Mouse (Mus musculus) testis, postnatal 10 days (tissue): ENCODE measurements at regions not wholly inside any gene's neighbourhood (a gene's known extent, or its start where the extent isn't known, plus 50 kb on each side); places are given as distances from the start of the nearest gene placed in this dataset.
"Not testable (repeated sequence)": the region's sequence is repeated elsewhere in the genome, so short reads cannot be mapped to it uniquely, and the experiment has no call there.

Source experiments
- DNase-seq: peaks from one replicate; pipeline ENCODE4 v3.0.0; 2021; ENCODE audit warnings: low spot score

DNA sequence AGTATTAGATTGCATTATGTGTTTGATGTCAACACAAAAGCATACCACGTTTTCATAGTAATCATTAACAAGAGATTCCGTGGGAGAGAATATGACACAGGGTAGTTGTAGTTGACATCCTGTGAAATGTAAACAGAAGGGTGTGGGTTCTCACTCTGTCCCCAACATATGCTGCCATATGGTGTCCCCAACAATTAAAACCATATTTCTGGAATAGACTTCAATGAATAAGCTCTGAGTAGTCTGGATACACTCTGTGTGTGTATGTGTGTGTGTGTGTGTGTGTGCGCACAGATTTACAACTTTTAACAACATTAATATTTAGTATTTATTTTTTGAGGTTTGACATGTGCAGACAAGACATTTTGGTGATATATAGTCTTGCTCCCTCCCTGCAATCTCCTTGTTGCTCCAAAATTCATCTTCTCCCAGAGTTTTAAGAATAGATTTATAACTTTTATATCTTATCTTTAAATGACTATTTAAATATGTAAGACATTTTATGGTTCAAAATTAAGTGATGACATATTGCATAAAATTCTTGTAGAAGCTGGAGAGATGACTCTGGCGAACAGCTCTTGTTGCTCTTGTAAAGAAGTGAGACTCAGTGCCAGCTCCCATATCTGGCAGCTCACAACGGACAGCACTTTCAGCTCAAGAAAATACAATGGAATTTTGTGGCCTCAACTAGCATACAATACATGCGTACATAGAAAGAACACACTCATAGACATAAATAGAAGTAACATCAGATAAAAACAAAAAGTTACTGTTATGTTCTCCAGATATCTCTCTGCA, 162.6 kb upstream of the Tram1l1 start:
- DNase-seq: no peak

DNA sequence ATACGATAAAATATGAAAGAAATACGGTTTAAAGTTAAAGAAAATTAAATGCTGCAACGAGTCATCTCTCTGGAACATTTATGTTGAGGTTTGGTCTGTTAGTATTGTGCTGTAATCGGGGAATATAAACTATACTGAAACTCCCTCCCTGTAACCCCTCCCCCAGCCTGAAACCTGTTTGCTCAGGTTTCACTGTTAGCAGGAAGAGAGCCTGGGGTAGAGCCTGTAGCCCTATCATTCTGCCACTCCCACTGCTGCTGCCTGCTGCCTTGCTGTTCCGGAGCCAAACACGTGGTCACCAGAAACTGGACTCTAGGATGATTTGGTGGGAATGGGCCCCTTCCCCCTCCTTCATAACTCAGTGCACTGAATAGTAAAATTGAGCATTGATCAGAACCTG, 127.3 kb upstream of the Tram1l1 start:
- DNase-seq: not testable (repeated sequence)

DNA sequence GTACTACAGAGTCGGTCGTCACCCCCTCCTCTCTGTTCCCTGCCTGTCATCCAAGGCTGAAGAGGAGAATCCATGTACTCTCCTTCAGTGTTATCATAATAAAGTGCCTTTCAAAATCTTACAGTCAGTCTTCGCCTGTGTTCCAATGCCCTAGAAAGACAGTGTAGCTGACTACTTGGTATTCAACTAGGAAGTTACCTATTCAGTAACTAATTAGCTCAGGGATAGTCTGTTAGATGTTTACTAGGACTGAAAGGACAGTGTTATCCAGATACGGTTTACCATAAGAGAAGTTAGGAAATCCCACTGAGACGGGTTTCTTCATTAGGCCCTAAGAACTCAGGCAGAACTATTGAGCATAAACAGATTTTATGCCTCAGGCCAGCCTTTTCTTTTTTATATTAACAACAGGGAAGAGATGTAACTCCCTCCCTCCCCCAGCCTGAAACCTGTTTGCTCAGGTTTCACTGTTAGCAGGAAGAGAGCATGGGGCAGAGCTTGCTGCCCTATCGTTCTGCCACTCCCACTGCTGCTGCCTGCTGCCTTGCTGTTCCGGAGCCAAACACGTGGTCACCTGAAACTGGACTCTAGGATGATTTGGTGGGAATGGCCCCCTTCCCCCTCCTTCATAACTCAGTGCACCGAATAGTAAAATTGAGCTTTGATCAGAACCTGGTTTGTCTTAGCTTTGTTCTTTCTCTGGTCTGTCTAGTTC, 120.3 kb upstream of the Tram1l1 start:
- DNase-seq: not testable (repeated sequence)

DNA sequence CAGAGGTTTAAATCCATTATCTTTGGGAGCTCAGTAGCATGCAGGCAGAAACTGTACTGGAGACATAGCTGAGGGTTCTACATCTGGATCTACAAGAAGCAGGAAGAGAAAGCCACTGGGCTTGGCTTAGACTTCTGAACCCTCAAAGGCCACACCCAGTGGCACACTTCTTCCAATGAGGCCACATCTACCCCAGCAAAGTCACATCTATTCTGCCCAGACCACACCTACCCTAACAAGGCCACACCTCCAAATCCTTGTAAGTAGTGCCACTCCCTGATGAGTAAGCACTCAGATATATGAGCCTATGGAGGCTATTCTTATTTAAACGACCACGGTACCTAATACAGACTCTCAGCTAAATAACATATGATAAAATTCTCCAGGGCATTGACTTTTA, 103.5 kb upstream of the Tram1l1 start:
- no peak for DNase-seq

DNA sequence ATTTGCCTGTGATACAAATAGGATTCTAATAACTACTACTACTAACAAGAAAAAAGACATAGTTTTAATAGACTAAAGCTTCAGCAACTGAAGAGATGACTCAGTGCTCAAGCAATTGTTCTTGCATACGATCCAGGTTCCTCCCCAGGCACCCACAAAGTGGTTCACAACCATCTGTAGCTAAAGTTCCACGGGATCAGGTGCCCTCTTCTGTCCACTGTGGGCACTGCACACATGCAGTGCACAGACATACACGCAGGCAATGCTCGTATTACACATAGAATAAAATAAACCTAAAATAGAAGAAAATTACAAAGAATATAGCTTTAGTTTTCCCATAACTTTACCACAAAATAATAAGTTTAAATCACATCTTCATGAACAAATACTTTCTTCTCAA, 94.7 kb upstream of the Tram1l1 start:
- no peak for DNase-seq

DNA sequence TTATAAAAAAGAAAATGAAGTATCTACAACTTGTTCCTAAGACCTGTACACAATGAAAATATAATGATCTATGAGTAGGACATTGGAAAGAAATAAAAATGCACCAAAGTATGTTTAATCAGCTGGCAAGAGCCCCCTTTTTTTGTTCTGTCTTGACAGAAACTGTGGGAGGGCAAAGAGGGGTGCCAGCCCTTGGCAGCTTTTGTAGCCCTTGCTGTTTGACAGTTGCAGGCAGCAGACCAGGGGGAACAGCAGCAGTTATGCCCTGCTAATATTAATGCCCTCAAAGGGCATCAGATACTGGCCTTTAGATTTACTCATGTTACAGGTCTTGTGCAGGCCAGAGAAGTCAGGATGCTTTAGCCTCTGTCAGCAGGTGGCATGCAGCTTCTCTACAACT, 93.0 kb upstream of the Tram1l1 start:
- DNase-seq: no peak

DNA sequence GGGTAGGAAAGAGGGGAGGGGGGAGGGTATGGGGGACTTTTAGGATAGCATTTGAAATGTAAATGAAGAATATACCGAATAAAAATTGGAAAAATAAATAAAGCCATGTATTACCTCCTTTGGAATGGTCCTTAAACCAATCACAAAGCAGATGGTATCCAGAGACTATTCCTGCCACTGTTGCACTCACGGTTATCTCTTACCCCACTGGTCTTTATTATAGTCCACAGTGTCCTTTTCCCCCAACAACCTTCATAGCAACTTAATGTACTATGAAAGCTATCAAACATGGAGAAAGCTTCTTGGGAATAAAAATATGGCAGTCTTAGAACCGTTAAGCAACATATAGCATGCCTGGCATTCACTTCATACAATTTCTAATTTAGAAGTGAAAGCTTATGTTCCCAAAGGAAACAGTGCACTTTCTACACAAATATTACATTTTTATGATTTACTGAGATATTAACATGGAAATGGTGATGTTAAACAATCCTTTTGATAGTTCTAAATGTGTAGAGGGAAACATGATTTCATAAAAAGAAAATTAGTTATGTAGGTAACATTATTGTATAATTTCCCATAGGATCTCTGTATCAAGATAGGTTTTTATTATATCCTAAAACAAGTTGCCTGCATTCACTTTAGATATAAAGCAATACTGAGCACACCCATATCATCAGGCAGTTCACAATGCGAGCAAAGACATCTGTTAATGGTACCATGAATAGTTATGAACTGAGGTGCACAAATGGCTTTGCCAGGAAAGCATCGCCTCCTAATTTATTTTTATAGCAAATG, 79.5 kb upstream of the Tram1l1 start:
- DNase-seq: no peak

DNA sequence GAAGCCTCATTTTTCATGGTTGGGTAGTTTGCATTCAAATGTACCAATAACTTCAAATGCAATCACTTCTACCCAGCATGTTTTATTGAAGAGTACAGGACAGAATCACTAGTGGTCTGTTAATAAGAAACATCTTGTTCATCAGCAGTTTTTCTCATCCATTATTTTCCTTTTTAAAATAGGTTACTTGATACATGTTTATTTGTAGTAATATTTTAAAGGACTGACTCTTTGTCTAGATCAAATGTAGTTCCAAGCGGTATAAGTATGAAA, 79.0 kb upstream of the Tram1l1 start:
- DNase-seq: no peak

DNA sequence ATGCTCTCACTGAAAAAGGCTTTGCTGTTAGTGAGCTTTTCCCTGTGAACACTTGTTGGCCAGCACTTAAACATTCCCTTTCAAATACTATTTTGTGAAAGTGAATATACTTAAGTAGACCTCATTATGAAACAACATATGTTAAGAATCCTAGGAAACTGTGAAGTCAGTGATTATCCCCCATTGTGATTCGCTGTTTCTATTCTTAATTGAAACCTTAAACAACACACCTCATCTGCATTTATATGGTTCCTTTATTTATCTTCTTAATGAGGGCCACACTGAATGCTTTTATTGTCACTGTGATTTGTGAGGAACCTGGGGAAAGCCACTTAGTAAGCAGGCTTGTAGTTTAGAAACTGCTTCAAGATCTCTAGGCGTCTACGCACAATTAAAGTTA, 58.5 kb upstream of the Tram1l1 start:
- no peak for DNase-seq

DNA sequence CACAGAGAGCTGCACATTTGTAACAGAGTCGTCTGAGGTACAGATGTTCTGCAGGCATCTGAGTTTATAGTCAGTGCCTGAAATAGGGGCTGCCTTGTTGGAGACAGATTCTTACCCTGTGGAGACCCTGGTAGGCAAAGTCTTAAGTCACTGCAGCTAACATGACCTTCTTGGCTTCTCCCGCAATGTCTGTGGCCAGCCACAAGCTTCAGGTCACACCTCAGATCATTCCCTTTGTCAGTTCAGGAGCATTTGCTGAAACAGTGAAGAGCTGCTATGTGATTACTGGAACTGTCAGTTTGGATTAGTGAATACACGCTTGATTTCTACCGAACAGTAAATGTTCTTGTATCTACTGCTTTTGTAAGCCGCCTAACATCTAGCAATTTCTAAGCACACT, 53.8 kb upstream of the Tram1l1 start:
- no peak for DNase-seq

DNA sequence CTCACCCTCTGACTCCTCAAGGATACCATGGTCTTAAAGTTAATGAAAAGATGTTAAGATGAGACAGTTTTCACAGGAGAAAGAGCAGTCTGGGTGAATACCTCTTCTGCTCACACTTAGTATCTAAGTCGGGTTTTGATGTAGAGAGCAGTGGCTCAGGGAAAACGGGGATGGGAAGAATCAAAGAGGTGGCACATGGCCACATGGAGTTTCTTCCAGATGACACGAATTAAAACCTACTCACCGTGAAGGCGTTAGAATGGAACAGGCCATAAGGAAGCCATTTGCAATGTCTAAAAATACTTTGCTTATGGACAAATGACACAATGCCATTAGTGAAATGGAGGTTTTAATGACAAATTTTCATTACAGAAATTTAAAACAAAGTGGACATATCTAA, 50.1 kb upstream of the Tram1l1 start:
- no peak for DNase-seq
